Mouse (Mus musculus) olfactory bulb, adult 2 months (tissue): ENCODE measurements around the gene Rcan1.

ENCODE experiments used
- CTCF ChIP-seq: fragments of 200-500 bp; IDR thresholded peaks from 2 replicates; pipeline ENCODE4 v1.5.1; 2012; ENCODE audit warnings: low read depth, mild to moderate bottlenecking, low read length, moderate library complexity; ENCODE audit not compliant: insufficient read depth
- POLR2A ChIP-seq: fragments of 200-500 bp; IDR thresholded peaks from 2 replicates; pipeline ENCODE4 v1.6.1; 2012; ENCODE audit warnings: mild to moderate bottlenecking, low read depth, low read length, moderate library complexity; ENCODE audit not compliant: insufficient read depth

DNA sequence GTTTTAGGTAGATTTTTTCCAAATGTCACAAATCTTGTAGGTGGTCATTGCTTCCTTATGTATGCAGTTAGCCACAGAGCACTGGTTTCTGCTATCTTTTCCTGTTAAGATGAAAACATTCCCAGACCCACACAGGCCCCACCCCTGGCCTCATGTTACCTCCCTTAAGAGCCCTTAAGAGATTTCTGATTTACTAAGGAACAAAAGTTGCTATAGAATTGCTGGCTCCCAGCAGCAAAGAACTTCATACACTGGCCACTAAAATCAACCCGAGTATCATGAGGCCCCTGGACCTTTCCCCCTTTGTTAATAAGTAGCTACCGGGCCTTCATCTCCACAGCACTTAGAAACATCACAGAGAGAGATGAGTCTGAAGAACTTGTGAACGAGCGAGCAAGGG lies 48.1 kb upstream of the Rcan1 start:
- TF ChIP-seq POLR2A (no peak), CTCF (no peak)
